Mouse (Mus musculus): Measurements from ENCODE around the gene Gm7879. TPM values are rescaled to one million over a fixed set of nuclear protein-coding genes. Genes with fewer than 3 reads are reported as not detected.
A peak's percentile ranks its signal among the peaks of the same experiment; 100 is the strongest.

The Gm7879 gene
- polyA plus RNA-seq, 1 experiment from 2014 or later, result 3.7 TPM

GRCm38 (mm10) chr5:43895931-43896330, 17.0 kb upstream of the Gm7879 start:
- H3K36me3 ChIP-seq, result no peaks in the 10 kb centered on the region
- H3K4me2 ChIP-seq, result no peak overlapping the region
- H3K4me3 ChIP-seq (replicated peaks), result no peak overlapping the region
- no peak overlapping the region for H3K9ac ChIP-seq
- ATAC-seq (ENCODE audit: insufficient read depth, low FRiP score, low read depth), result no peak
- no peaks in the 10 kb centered on the region for H3K4me1 ChIP-seq
- no peaks in the 10 kb centered on the region for H3K9me3 ChIP-seq
- H3K27me3 ChIP-seq (replicated peaks), result no peaks in the 10 kb centered on the region
- 79% methylated on average over 3 of the region's 3 CpGs for WGBS
- no peak overlapping the region for H3K27ac ChIP-seq

GRCm38 (mm10) chr5:43904685-43905084, 8.3 kb upstream of the Gm7879 start:
- no peak for ATAC-seq (ENCODE audit: insufficient read depth, low FRiP score, low read depth)
- 70% methylated on average over 3 of the region's 3 CpGs for WGBS
- Histone ChIP-seq H3K4me3 (replicated peaks) (no peak overlapping the region), H3K4me1 (no peaks in the 10 kb centered on the region), H3K27ac (no peak overlapping the region), H3K9me3 (no peaks in the 10 kb centered on the region), H3K36me3 (no peaks in the 10 kb centered on the region), H3K4me2 (no peak overlapping the region), H3K27me3 (replicated peaks) (no peaks in the 10 kb centered on the region), H3K9ac (no peak overlapping the region)

DNA sequence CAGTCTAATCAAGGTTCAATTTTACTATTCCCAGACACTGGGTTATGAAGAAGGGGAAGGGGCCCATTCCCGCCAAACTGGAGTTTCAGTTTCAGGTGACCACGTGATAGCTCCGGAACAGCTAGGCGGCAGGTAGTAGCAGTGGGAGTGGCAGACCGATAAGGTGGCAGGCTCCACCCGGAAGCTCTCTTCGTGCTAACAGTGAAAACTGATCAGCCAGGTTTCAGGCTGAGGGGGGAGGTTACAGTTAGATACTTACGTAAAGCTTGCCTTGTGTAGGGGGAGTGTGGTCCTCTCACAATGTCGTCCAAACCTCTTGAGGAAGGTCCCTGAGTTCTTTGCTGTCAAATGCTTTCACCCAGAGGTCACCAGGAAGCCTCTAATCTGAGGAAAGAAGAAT, 3.7 kb upstream of the Gm7879 start:
- peak; percentile 60 for ATAC-seq (ENCODE audit: insufficient read depth, low FRiP score, low read depth)
- H3K9me3 ChIP-seq, result no peaks in the 10 kb centered on the region
- 41% methylated on average over 9 of the region's 9 CpGs for WGBS
- H3K4me1 ChIP-seq, result no peaks in the 10 kb centered on the region
- no peak overlapping the region for H3K9ac ChIP-seq
- no peaks in the 10 kb centered on the region for H3K36me3 ChIP-seq
- no peak overlapping the region for H3K4me3 ChIP-seq (replicated peaks)
- no peak overlapping the region for H3K27ac ChIP-seq
- H3K4me2 ChIP-seq, result no peak overlapping the region
- H3K27me3 ChIP-seq (replicated peaks), result no peaks in the 10 kb centered on the region

- Histone ChIP-seq H3K9ac (no peak overlapping the region), H3K36me3 (no peaks in the 10 kb centered on the region), H3K27ac (no peak overlapping the region), H3K4me1 (no peaks in the 10 kb centered on the region), H3K4me2 (no peak overlapping the region), H3K4me3 (replicated peaks) (no peak overlapping the region), H3K27me3 (replicated peaks) (no peaks in the 10 kb centered on the region), H3K9me3 (no peaks in the 10 kb centered on the region)
- ATAC-seq (ENCODE audit: insufficient read depth, low FRiP score, low read depth), result no peak
- WGBS, result 91% methylated on average over 6 of the region's 6 CpGs
Observed at GRCm38 (mm10) chr5:43910006-43910405, 2.9 kb upstream of the Gm7879 start.

- H3K4me1 ChIP-seq, result no peaks in the 10 kb centered on the region
- 81% methylated on average over 4 of the region's 4 CpGs for whole genome bisulfite sequencing
- no peak overlapping the region for H3K27ac ChIP-seq
- H3K9me3 ChIP-seq, result no peaks in the 10 kb centered on the region
- H3K9ac ChIP-seq, result no peak overlapping the region
- no peaks in the 10 kb centered on the region for H3K36me3 ChIP-seq
- no peaks in the 10 kb centered on the region for H3K27me3 ChIP-seq (replicated peaks)
- H3K4me3 ChIP-seq (replicated peaks), result no peak overlapping the region
- H3K4me2 ChIP-seq, result no peak overlapping the region
- ATAC-seq (ENCODE audit: insufficient read depth, low FRiP score, low read depth), result no peak
Observed at GRCm38 (mm10) chr5:43915261-43915886, 2.4 kb downstream of the Gm7879 start.

DNA sequence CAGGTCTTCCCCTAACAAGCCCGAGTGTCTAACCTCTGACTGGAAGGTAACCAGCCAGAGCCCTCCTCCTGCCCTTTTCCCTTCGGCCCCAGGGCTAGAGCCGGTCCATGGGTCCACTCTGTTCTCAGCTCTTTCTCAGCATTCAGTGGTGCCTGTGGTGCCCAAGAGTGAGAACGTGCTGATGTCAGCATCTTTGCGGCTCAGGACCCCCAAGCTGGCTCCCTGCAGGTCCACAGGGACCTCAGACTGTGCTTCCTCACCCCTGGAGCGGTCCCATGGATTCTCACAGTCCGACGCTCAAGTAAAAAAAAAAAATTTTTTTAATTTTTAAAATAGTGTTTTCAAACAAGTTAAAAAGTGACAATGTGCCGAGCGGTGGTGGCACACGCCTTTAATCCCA, 8.9 kb downstream of the Gm7879 start:
- Histone ChIP-seq H3K27ac (no peak overlapping the region), H3K4me1 (no peaks in the 10 kb centered on the region)

GRCm38 (mm10) chr5:43923933-43924332, 11.0 kb downstream of the Gm7879 start:
- H3K4me3 ChIP-seq (replicated peaks), result no peak overlapping the region
- H3K27me3 ChIP-seq (replicated peaks), result no peaks in the 10 kb centered on the region
- H3K4me2 ChIP-seq, result no peak overlapping the region
- no peak overlapping the region for H3K27ac ChIP-seq
- H3K36me3 ChIP-seq, result no peaks in the 10 kb centered on the region
- H3K9ac ChIP-seq, result no peak overlapping the region
- no peaks in the 10 kb centered on the region for H3K9me3 ChIP-seq
- 32% methylated on average over 4 of the region's 4 CpGs for WGBS
- no peaks in the 10 kb centered on the region for H3K4me1 ChIP-seq
- no peak for ATAC-seq (ENCODE audit: insufficient read depth, low FRiP score, low read depth)

More for the DNA sequence above, 8.9 kb downstream of the Gm7879 start:
- Histone ChIP-seq H3K9ac (no peak overlapping the region), H3K27me3 (replicated peaks) (no peaks in the 10 kb centered on the region), H3K9me3 (no peaks in the 10 kb centered on the region), H3K4me3 (replicated peaks) (no peak overlapping the region), H3K4me2 (no peak overlapping the region), H3K36me3 (no peaks in the 10 kb centered on the region)
- ATAC-seq (ENCODE audit: insufficient read depth, low FRiP score, low read depth), result no peak
- 92% methylated on average over 11 of the region's 11 CpGs for WGBS

- Histone ChIP-seq H3K4me2 (no peak overlapping the region), H3K27me3 (replicated peaks) (no peaks in the 10 kb centered on the region), H3K36me3 (no peaks in the 10 kb centered on the region), H3K4me3 (replicated peaks) (no peak overlapping the region), H3K9me3 (no peaks in the 10 kb centered on the region), H3K4me1 (no peaks in the 10 kb centered on the region), H3K9ac (no peak overlapping the region), H3K27ac (no peak overlapping the region)
- no peak for ATAC-seq (ENCODE audit: insufficient read depth, low FRiP score, low read depth)
Observed at GRCm38 (mm10) chr5:43927729-43928128, 14.8 kb downstream of the Gm7879 start.

DNA sequence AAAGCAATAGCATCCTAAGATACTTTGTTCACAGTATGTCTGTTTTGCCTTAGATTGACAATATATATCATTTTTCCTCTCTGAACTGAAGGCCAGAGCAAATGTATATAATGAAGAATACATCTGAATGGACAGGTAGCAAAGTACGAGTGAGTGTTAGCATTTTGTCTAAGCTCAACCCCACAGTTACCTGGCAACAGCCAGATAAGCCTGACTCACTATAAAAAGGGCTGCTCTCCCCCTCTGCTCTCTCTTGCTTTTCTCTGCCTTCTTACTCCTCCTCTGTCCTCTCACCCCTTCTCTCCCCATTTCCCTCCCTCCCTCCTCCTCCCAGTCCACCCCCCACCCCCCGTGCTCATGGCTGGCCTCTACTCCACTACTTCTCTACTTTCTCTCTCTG, 20.3 kb downstream of the Gm7879 start:
- no peak for ATAC-seq (ENCODE audit: insufficient read depth, low FRiP score, low read depth)
- 32% methylated on average over 2 of the region's 2 CpGs for WGBS

GRCm38 (mm10) chr5:43947330-43947977, 34.5 kb downstream of the Gm7879 start:
- Histone ChIP-seq H3K4me2 (peak overlapping the region; percentile 53), H3K27me3 (replicated peaks) (no peaks in the 10 kb centered on the region), H3K36me3 (no peaks in the 10 kb centered on the region), H3K9me3 (no peaks in the 10 kb centered on the region), H3K27ac (peak overlapping the region; percentile 96), H3K4me3 (replicated peaks) (no peak overlapping the region), H3K9ac (no peak overlapping the region), H3K4me1 (peaks cover 4% of the 10 kb centered on the region; the same call in 1 of the 2 replicates)
- ATAC-seq (ENCODE audit: insufficient read depth, low FRiP score, low read depth), result no peak
- WGBS, result 17% methylated on average over 9 of the region's 9 CpGs

More for the DNA sequence above, 20.3 kb downstream of the Gm7879 start:
- no peak overlapping the region for H3K27ac ChIP-seq
- H3K9ac ChIP-seq, result no peak overlapping the region
- no peak overlapping the region for H3K4me2 ChIP-seq
- H3K4me3 ChIP-seq (replicated peaks), result no peak overlapping the region
- H3K36me3 ChIP-seq, result no peaks in the 10 kb centered on the region
- H3K4me1 ChIP-seq, result no peaks in the 10 kb centered on the region
- no peaks in the 10 kb centered on the region for H3K9me3 ChIP-seq
- H3K27me3 ChIP-seq (replicated peaks), result no peaks in the 10 kb centered on the region

- Histone ChIP-seq H3K27ac (peak overlapping the region; percentile 96), H3K4me2 (peak overlapping the region; percentile 53), H3K27me3 (replicated peaks) (no peaks in the 10 kb centered on the region), H3K4me3 (replicated peaks) (peak overlapping the region; percentile 22), H3K9ac (no peak overlapping the region), H3K9me3 (no peaks in the 10 kb centered on the region), H3K4me1 (peaks cover 4% of the 10 kb centered on the region; the same call in 1 of the 2 replicates), H3K36me3 (no peaks in the 10 kb centered on the region)
- 3% methylated on average over 27 of the region's 27 CpGs for WGBS
- peak; percentile 96 for ATAC-seq (ENCODE audit: insufficient read depth, low FRiP score, low read depth)
Observed at GRCm38 (mm10) chr5:43948111-43948743, 35.3 kb downstream of the Gm7879 start.

DNA sequence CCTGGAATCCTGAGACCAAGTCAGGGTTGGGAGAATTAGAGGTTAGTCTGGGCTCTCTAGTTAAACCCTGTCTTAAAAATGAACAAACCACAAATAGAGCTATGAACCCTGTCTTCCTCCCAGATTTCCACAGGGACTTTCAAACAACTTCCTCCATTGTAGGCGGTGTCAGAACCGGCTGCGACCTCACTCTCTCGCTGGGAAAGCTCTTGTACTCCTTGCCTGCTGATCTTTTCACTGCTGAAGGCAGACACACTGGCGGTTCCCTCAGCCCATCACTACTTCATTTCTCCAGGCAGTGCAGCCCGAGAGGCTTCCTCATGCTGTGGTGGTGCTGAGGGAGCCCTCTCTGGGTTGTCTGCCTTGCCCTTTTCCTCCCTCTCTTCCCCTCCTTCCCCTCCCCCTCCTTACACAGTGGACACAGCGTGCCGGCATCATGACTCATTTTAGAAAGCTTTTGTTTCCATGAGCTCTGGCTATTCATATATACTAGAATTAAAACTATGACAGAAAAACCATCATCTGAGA, 35.9 kb downstream of the Gm7879 start:
- H3K9ac ChIP-seq, result no peak overlapping the region
- peak overlapping the region; percentile 53 for H3K4me2 ChIP-seq
- H3K9me3 ChIP-seq, result no peaks in the 10 kb centered on the region
- H3K36me3 ChIP-seq, result no peaks in the 10 kb centered on the region
- peak overlapping the region; percentile 22 for H3K4me3 ChIP-seq (replicated peaks)
- H3K27ac ChIP-seq, result peak overlapping the region; percentile 96
- ATAC-seq (ENCODE audit: insufficient read depth, low FRiP score, low read depth), result peak; percentile 43; the same call in 1 of the 2 replicates
- H3K27me3 ChIP-seq (replicated peaks), result no peaks in the 10 kb centered on the region
- whole genome bisulfite sequencing, result 2% methylated on average over 8 of the region's 8 CpGs
- H3K4me1 ChIP-seq, result peaks cover 4% of the 10 kb centered on the region; the same call in 1 of the 2 replicates
